Mouse (Mus musculus) kidney, postnatal 0 days (tissue): Measurements from ENCODE around the gene Kif26b. TPM values are rescaled to one million over a fixed set of nuclear protein-coding genes. Genes with fewer than 3 reads are reported as not detected.

Source experiments
- ATAC-seq: fragments of 200-750 bp; cut with Nextera tagmentation; replicated peaks from 2 replicates; pipeline ENCODE4 v1.8.0; 2017; ENCODE audit warnings: low read depth, moderate number of reproducible peaks, moderate TSS enrichment, moderate library complexity; ENCODE audit not compliant: low FRiP score
- DNase-seq: peaks from one replicate; pipeline ENCODE4 v3.0.0-alpha.2; 2016; ENCODE audit warnings: low spot score
- H3K27ac ChIP-seq: fragments of 300-500 bp; sonication (generic); 2 replicates; pipeline ENCODE4 v1.5.1; 2014; ENCODE audit warnings: mild to moderate bottlenecking
- H3K27me3 ChIP-seq: fragments of 300-500 bp; sonication (generic); 2 replicates; pipeline ENCODE4 v1.6.1; 2014; ENCODE audit warnings: low read length, mixed read lengths; ENCODE audit not compliant: insufficient read depth
- H3K36me3 ChIP-seq: fragments of 300-500 bp; sonication (generic); 2 replicates; pipeline ENCODE4 v1.6.1; 2014; ENCODE audit warnings: low read length, mixed read lengths; ENCODE audit not compliant: insufficient read depth
- H3K4me1 ChIP-seq: fragments of 300-500 bp; sonication (generic); replicated peaks from 2 replicates; pipeline ENCODE4 v1.6.1; 2014; ENCODE audit warnings: antibody characterized with exemption, low read length, mixed read lengths; ENCODE audit not compliant: insufficient read depth
- H3K4me2 ChIP-seq: fragments of 300-500 bp; sonication (generic); 2 replicates; pipeline ENCODE4 v1.6.1; 2014; ENCODE audit warnings: mild to moderate bottlenecking, low read length, moderate library complexity, mixed read lengths
- H3K4me3 ChIP-seq: fragments of 300-500 bp; sonication (generic); replicated peaks from 2 replicates; pipeline ENCODE4 v1.5.1; 2014; ENCODE audit warnings: low read depth, low read length
- H3K9ac ChIP-seq: fragments of 300-500 bp; sonication (generic); 2 replicates; pipeline ENCODE4 v1.6.1; 2014; ENCODE audit warnings: low read depth, low read length
- H3K9me3 ChIP-seq: fragments of 300-500 bp; sonication (generic); replicated peaks from 2 replicates; pipeline ENCODE4 v1.6.1; 2016; ENCODE audit warnings: low read length, inconsistent platforms, mixed read lengths
- CTCF ChIP-seq: IDR thresholded peaks from 2 replicates; pipeline ENCODE4 v1.5.1; 2016; ENCODE audit warnings: antibody characterized with exemption, low read depth, mild to moderate bottlenecking, moderate library complexity
- WGBS: fragments of 180-500 bp; shearing (Covaris S2); extraction: QIAGEN DNeasy Blood & Tissue Kit; methylation state at CpG from one replicate; pipeline ENCODE4 v1.1.7; 2014; 5-methylcytosine and 5-hydroxymethylcytosine counted together
- polyA plus RNA-seq: library from polyadenylated mRNA; unstranded; fragments of >200 nt; fragmentation: Nextera tagmentation; extraction: Ambion mirVana; gene quantifications from 2 replicates; pipeline ENCODE4 v1.2.1, GENCODE M21; 2015

Kif26b gene
- polyA plus RNA-seq, 1 experiment from 2014 or later = 6.4 TPM

DNA sequence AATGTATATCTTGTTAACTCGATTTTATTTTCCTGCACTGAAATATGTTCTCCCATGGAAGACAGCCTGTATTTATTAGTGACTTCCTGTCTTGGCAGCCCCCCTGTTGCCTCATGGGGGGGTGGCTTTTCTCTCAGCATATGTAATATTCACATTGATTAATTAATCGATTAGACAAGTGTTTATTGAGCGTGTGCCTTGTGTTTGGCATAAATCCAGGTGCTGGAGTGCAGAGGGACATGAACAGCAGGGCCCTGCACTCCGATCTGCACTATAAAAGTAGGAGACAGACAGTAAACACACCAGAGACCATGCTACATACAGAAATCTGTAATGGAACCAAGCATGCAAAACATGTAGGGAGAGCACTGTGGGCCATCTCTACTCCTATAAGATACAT, 236.0 kb downstream of the Kif26b start:
- Histone ChIP-seq H3K27me3 (no peaks in the 10 kb centered on the region), H3K4me1 (no peaks in the 10 kb centered on the region), H3K27ac (no peak overlapping the region), H3K9me3 (no peaks in the 10 kb centered on the region), H3K4me2 (no peak overlapping the region), H3K4me3 (no peak overlapping the region), H3K9ac (no peak overlapping the region), H3K36me3 (no peaks in the 10 kb centered on the region)
- no peak for TF ChIP-seq CTCF
- no peak for ATAC-seq
- DNase-seq = no peak
- 62% methylated on average over 4 of the region's 4 CpGs for WGBS

DNA sequence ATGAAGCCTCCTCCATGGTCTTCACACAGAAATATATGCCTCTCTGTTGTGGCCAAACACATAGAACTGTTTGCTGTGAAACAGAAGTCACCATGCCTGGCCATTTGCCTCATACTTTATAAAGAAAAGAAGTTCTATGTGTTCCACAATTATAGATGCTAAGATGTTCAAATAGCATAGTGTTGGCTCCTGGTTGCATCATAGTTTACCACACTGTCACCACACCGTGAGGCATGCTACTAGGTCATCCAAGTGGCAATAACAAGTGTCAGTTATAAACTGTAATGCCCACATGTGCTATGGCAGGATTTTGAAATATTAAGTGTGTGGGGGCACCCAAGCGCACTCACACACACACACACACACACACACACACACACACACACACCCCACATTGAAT, 236.7 kb downstream of the Kif26b start:
- no peak overlapping the region for H3K9ac ChIP-seq
- no peak for ATAC-seq
- 83% methylated on average over 2 of the region's 2 CpGs for WGBS
- TF ChIP-seq CTCF = no peak
- no peaks in the 10 kb centered on the region for H3K9me3 ChIP-seq
- H3K4me2 ChIP-seq = no peak overlapping the region
- H3K27ac ChIP-seq = no peak overlapping the region
- no peak for DNase-seq
- H3K4me1 ChIP-seq = no peaks in the 10 kb centered on the region
- no peaks in the 10 kb centered on the region for H3K27me3 ChIP-seq
- no peaks in the 10 kb centered on the region for H3K36me3 ChIP-seq
- H3K4me3 ChIP-seq = no peak overlapping the region

DNA sequence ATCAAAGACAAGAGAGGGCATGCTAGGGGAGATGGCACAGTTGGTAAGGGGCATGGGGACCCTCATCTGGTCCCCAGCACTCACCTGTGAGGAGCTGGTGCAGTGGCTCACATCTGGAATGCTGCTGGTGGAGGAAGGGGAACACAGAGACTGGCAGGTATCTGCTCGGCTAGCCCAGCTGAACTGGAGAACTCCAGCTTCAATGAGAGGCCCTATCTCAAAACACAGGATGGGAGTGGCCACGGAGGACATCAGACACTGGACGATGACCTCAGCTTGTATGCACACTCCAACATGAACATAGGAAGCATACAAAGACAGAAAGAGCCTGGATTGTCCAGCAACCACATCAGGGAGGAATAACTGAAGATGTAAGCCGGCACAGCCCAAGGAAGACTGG, 240.1 kb downstream of the Kif26b start:
- DNase-seq = no peak

DNA sequence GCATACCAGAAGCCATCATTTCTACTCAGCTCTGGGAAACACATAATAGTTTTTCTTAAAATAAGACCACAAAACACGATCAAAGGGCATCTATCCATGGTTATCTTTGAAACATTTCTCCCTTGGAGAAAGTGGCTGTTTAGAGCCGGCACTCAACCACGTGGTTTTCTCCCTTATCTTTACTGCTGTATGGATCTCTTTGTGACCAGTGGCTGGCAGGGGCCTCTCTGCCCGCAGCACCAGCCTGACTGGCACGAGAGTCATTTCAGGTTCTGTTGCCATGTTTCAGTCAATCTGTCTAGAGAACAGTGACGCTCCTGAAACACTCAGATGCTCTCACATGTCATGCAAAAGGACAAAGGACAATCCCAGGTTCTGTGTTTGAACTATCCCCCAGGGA, 241.1 kb downstream of the Kif26b start:
- no peak for TF ChIP-seq CTCF
- Histone ChIP-seq H3K27me3 (no peaks in the 10 kb centered on the region), H3K9me3 (no peaks in the 10 kb centered on the region), H3K9ac (no peak overlapping the region), H3K4me3 (no peak overlapping the region), H3K4me2 (no peak overlapping the region), H3K27ac (no peak overlapping the region), H3K4me1 (no peaks in the 10 kb centered on the region), H3K36me3 (no peaks in the 10 kb centered on the region)
- ATAC-seq (no peak), DNase-seq (no peak)
- WGBS = 90% methylated on average over 6 of the region's 6 CpGs

More for the DNA sequence above, 240.1 kb downstream of the Kif26b start:
- Histone ChIP-seq H3K9me3 (no peaks in the 10 kb centered on the region), H3K4me3 (no peak overlapping the region), H3K36me3 (no peaks in the 10 kb centered on the region), H3K4me2 (no peak overlapping the region), H3K27me3 (no peaks in the 10 kb centered on the region), H3K4me1 (no peaks in the 10 kb centered on the region), H3K27ac (no peak overlapping the region), H3K9ac (no peak overlapping the region)
- no peak for TF ChIP-seq CTCF
- 82% methylated on average over 4 of the region's 4 CpGs for WGBS
- no peak for ATAC-seq

DNA sequence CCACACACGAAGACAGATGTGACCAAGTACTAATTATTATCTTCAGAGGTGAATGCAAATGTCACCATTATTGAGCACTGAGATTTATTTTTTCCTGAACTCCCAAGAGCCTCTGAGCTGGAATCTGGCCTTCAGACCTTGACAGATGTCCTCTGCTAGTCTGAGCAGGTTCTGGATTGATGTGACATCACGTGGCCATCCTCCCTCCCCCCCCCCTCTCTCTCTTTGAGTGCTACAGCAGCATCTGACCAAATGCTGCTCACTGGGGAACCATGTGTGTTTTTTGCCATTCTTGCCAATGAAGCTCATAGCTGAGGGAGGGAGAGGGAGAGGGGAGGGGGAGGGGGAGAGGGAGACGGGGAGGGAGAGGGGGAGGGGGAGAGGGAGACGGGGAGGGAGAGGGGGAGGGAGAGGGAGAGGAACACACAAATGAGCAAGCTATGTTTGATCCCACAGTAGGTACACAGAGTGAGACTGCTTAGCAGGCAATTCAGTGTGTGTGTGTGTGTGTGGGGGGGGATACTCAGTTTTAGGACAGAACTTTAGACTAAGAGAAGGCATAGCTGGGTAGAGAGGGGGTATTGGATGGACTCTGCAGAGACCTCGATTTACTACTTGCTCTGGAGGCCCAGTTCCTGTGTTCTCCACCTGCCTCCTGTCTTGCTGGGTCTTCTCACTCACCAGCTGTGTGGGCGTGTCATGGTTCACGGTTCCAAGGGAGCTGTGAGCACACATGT, 241.9 kb downstream of the Kif26b start:
- no peak overlapping the region for H3K4me2 ChIP-seq
- WGBS = 55% methylated on average over 5 of the region's 7 CpGs
- DNase-seq = no peak

DNA sequence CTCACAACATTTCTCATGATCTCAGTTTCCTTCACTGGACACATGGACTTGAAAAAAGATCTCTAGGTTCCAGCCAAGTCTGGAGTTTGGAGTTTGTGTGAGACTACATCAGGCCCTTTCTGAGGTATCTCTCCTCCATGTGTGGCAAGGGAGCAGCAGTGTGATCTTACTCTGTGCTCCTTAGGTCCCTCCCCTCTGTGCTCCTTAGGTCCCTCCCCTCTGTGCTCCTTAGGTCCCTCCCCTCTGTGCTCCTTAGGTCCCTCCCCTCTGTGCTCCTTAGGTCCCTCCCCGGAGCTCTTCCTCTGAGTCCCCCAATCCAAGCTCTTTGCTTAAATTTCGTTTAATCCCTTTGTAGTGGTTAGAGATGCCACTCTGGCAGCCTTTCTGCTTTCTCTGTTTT, 250.8 kb downstream of the Kif26b start:
- H3K4me1 ChIP-seq = no peaks in the 10 kb centered on the region
- H3K27me3 ChIP-seq = no peaks in the 10 kb centered on the region
- DNase-seq (no peak), ATAC-seq (no peak)
- no peak overlapping the region for H3K4me2 ChIP-seq
- no peaks in the 10 kb centered on the region; the same call in 1 of the 2 replicates for H3K9me3 ChIP-seq
- H3K9ac ChIP-seq = no peak overlapping the region
- no peak overlapping the region for H3K4me3 ChIP-seq
- 17% methylated on average over 2 of the region's 2 CpGs for WGBS
- no peak overlapping the region for H3K27ac ChIP-seq
- TF ChIP-seq CTCF = no peak
- H3K36me3 ChIP-seq = no peaks in the 10 kb centered on the region

More for the DNA sequence above, 241.9 kb downstream of the Kif26b start:
- H3K9ac ChIP-seq = no peak overlapping the region
- no peaks in the 10 kb centered on the region for H3K27me3 ChIP-seq
- TF ChIP-seq CTCF = no peak
- no peaks in the 10 kb centered on the region for H3K4me1 ChIP-seq
- H3K9me3 ChIP-seq = no peaks in the 10 kb centered on the region
- no peaks in the 10 kb centered on the region for H3K36me3 ChIP-seq
- ATAC-seq = no peak
- H3K27ac ChIP-seq = no peak overlapping the region
- no peak overlapping the region for H3K4me3 ChIP-seq

DNA sequence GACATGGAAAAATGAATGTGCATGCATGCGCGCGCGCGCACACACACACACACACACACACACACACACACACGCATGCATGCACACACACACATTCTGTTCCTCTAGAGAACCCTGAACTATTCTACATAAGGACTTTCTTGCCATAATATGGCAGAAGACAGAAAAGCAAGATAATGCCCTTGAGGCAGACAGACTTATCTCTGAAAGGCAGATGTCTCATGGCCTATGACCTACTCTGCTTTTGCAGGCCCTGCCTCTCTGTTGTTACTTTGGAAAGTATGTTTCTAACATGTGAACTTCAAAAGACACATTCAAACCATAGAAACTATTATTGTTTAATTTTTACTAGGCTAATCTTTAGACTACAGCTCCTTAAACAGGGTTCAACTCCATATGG, 255.1 kb downstream of the Kif26b start:
- no peak for TF ChIP-seq CTCF
- H3K27ac ChIP-seq = no peak overlapping the region
- H3K4me3 ChIP-seq = no peak overlapping the region
- no peak overlapping the region for H3K9ac ChIP-seq
- H3K36me3 ChIP-seq = no peaks in the 10 kb centered on the region
- H3K9me3 ChIP-seq = no peaks in the 10 kb centered on the region
- DNase-seq (no peak), ATAC-seq (no peak)
- H3K4me2 ChIP-seq = no peak overlapping the region
- 96% methylated on average over 6 of the region's 6 CpGs for WGBS
- no peaks in the 10 kb centered on the region for H3K27me3 ChIP-seq
- H3K4me1 ChIP-seq = no peaks in the 10 kb centered on the region
